Mouse (Mus musculus): ENCODE results near the gene Gm45208. TPM values are rescaled to one million over a fixed set of nuclear protein-coding genes. Genes with fewer than 3 reads are reported as not detected.

The Gm45208 gene
- polyA plus RNA-seq, 1 experiment from 2014 or later, result 0.66 TPM

GRCm38 (mm10) chrX:7762921-7763197 lies 40.8 kb downstream of the Gm45208 start:
- H3K9ac ChIP-seq, result peak overlapping the region; percentile 63
- no peaks in the 10 kb centered on the region for H3K9me3 ChIP-seq
- H3K4me1 ChIP-seq, result peaks cover 19% of the 10 kb centered on the region
- peak overlapping the region; percentile 62 for H3K4me3 ChIP-seq (replicated peaks)
- H3K27ac ChIP-seq, result peak overlapping the region; percentile 46; the same call in 1 of the 2 replicates
- H3K4me2 ChIP-seq, result peak overlapping the region; percentile 67
- no peak for ATAC-seq (ENCODE audit: low FRiP score)
- H3K27me3 ChIP-seq, result no peaks in the 10 kb centered on the region
- 23% methylated on average over 21 of the region's 21 CpGs for WGBS
- H3K36me3 ChIP-seq (replicated peaks), result peaks cover 7% of the 10 kb centered on the region

- H3K9me3 ChIP-seq, result no peaks in the 10 kb centered on the region
- no peaks in the 10 kb centered on the region for H3K27me3 ChIP-seq
- no peak for ATAC-seq (ENCODE audit: low FRiP score)
- H3K4me2 ChIP-seq, result peak overlapping the region; percentile 67
- peaks cover 11% of the 10 kb centered on the region for H3K36me3 ChIP-seq (replicated peaks)
- 15% methylated on average over 22 of the region's 22 CpGs for WGBS
- H3K4me1 ChIP-seq, result peaks cover 19% of the 10 kb centered on the region
- no peak overlapping the region for H3K27ac ChIP-seq
- H3K9ac ChIP-seq, result peak overlapping the region; percentile 63
- H3K4me3 ChIP-seq (replicated peaks), result peak overlapping the region; percentile 62
Measured at GRCm38 (mm10) chrX:7763631-7764393, 41.8 kb downstream of the Gm45208 start.

- peaks cover 19% of the 10 kb centered on the region for H3K4me1 ChIP-seq
- no peak overlapping the region for H3K27ac ChIP-seq
- 17% methylated on average over 9 of the region's 9 CpGs for WGBS
- ATAC-seq (ENCODE audit: low FRiP score), result no peak
- H3K9ac ChIP-seq, result peak overlapping the region; percentile 63; the same call in 1 of the 2 replicates
- H3K4me2 ChIP-seq, result peak overlapping the region; percentile 67
- H3K9me3 ChIP-seq, result no peaks in the 10 kb centered on the region
- H3K27me3 ChIP-seq, result no peaks in the 10 kb centered on the region
- peaks cover 14% of the 10 kb centered on the region for H3K36me3 ChIP-seq (replicated peaks)
- peak overlapping the region; percentile 62 for H3K4me3 ChIP-seq (replicated peaks)
Measured at GRCm38 (mm10) chrX:7764657-7765280, 42.7 kb downstream of the Gm45208 start.

GRCm38 (mm10) chrX:7765281-7765670 lies 43.2 kb downstream of the Gm45208 start:
- H3K4me1 ChIP-seq, result peaks cover 19% of the 10 kb centered on the region
- H3K27ac ChIP-seq, result no peak overlapping the region
- no peaks in the 10 kb centered on the region for H3K9me3 ChIP-seq
- H3K36me3 ChIP-seq (replicated peaks), result peaks cover 18% of the 10 kb centered on the region
- no peak for ATAC-seq (ENCODE audit: low FRiP score)
- H3K4me2 ChIP-seq, result peak overlapping the region; percentile 67
- peak overlapping the region; percentile 62 for H3K4me3 ChIP-seq (replicated peaks)
- H3K9ac ChIP-seq, result 0 out of 2 replicates have a peak overlapping the region, but pooled peaks have one; percentile 63
- 24% methylated on average over 12 of the region's 13 CpGs for WGBS
- no peaks in the 10 kb centered on the region for H3K27me3 ChIP-seq

DNA sequence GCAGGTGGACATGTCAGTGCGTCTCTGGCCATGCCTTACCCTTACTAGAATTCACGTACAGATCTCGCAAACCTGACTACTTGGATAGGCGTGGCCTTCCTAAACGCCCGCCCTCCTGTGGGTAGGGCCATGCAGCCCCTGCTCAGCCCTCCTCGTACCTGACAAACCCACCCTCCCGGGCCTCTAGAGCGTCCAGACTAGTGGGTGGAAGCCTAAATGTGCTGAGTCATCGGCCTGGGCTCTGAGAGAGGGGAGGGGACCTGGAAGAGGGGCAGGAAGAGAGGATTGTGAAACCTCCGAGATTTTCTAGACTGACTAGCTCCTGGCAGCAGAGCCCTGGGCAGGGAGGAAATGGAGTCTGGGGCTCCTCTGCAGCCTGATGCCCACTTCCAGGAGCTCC lies 43.7 kb downstream of the Gm45208 start:
- Histone ChIP-seq H3K4me3 (replicated peaks) (peak overlapping the region; percentile 62), H3K36me3 (replicated peaks) (peaks cover 23% of the 10 kb centered on the region), H3K4me1 (peaks cover 19% of the 10 kb centered on the region), H3K27ac (no peak overlapping the region), H3K4me2 (peak overlapping the region; percentile 67), H3K9ac (0 out of 2 replicates have a peak overlapping the region, but pooled peaks have one; percentile 63), H3K27me3 (no peaks in the 10 kb centered on the region), H3K9me3 (no peaks in the 10 kb centered on the region)
- WGBS, result 24% methylated on average over 11 of the region's 11 CpGs
- ATAC-seq (ENCODE audit: low FRiP score), result no peak

DNA sequence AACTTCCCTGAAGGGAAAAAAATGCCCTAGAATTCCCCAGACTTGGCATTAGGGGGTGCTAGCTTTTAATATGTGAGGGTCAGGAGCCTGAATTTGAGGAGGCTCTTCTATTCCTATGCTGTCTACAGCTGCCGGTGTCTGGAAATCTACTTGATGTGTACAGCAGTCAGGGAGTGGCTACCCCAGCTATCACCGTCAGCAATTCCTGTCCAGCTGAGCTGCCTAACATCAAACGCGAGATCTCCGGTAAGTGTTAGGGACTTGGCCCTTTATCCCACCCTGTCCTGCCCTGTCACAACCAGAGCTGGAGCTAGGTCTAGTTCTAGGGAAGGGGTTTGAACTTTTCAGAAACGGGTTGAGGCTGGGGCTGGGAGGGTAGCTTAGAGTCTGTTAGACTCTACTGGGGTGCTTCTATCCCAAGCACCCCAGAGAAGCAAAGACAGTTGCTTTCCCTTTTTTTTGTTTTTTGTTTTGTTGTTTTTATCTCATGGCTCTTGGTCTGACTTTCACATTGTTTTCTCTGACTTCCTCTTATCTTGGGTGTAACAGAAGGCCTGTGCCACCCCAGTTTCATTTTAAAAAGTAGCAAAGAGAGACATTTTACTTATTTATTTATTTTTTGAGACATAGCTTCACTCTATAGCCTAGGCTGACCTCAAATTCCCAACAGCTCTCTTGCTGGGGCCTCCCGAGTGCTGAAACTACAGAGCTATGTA lies 47.4 kb downstream of the Gm45208 start:
- Histone ChIP-seq H3K4me2 (no peak overlapping the region), H3K36me3 (replicated peaks) (peaks cover 25% of the 10 kb centered on the region), H3K9me3 (no peaks in the 10 kb centered on the region), H3K27ac (no peak overlapping the region), H3K4me1 (peaks cover 14% of the 10 kb centered on the region), H3K27me3 (no peaks in the 10 kb centered on the region), H3K4me3 (replicated peaks) (no peak overlapping the region), H3K9ac (no peak overlapping the region)
- no peak for ATAC-seq (ENCODE audit: low FRiP score)
- 90% methylated on average over 7 of the region's 7 CpGs for WGBS

GRCm38 (mm10) chrX:7772766-7773165 lies 50.7 kb downstream of the Gm45208 start:
- H3K27me3 ChIP-seq, result no peaks in the 10 kb centered on the region
- ATAC-seq (ENCODE audit: low FRiP score), result no peak
- H3K27ac ChIP-seq, result no peak overlapping the region
- no peak overlapping the region for H3K4me3 ChIP-seq (replicated peaks)
- H3K9ac ChIP-seq, result no peak overlapping the region
- H3K36me3 ChIP-seq (replicated peaks), result peaks cover 18% of the 10 kb centered on the region
- no peaks in the 10 kb centered on the region for H3K4me1 ChIP-seq
- no peaks in the 10 kb centered on the region for H3K9me3 ChIP-seq
- WGBS, result 49% methylated on average over 2 of the region's 2 CpGs
- H3K4me2 ChIP-seq, result no peak overlapping the region

- no peak for ATAC-seq (ENCODE audit: low FRiP score)
- H3K9ac ChIP-seq, result no peak overlapping the region
- H3K4me3 ChIP-seq (replicated peaks), result no peak overlapping the region
- H3K27ac ChIP-seq, result no peak overlapping the region
- H3K9me3 ChIP-seq, result no peaks in the 10 kb centered on the region
- no peaks in the 10 kb centered on the region for H3K4me1 ChIP-seq
- peaks cover 3% of the 10 kb centered on the region for H3K36me3 ChIP-seq (replicated peaks)
- H3K27me3 ChIP-seq, result no peaks in the 10 kb centered on the region
- H3K4me2 ChIP-seq, result no peak overlapping the region
- WGBS, result 72% methylated on average over 9 of the region's 9 CpGs
Measured at GRCm38 (mm10) chrX:7775501-7776205, 53.6 kb downstream of the Gm45208 start.

DNA sequence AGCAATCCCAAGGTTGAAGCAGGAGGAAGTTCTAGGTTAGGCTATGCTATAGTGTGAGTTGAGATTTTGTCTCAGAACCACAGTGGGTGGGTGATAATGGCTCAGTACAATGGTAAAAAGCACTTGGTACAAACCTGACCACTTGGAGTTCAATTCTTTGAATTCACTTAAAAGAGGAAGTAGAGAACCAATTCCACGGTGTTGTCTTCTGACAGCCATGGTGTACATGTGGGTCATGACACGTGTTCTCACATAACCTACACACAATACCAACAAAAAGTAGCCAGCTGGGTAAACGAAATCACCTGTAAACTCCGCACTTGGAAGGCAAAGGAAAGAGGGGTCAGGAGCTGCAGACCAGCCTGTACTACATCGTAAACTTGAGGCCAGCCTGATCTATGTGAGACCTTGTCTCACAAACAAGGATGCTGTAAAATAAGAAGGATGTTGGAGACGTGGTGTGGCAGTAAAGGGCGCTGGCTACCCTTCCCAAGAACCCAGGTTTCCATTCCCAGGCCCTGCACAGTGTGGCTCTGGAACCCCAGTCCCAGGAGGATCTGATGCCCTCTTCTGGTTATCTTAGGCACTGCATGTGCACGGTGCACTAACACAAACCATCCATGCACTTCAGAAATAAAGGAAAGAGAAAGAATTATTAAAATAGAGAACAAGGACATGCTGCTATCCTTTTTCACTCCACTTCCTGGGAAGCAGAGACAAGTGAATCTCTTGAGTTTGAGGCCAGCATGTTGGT lies 54.5 kb downstream of the Gm45208 start:
- Histone ChIP-seq H3K4me2 (no peak overlapping the region), H3K27me3 (no peaks in the 10 kb centered on the region), H3K4me3 (replicated peaks) (no peak overlapping the region), H3K36me3 (replicated peaks) (no peaks in the 10 kb centered on the region; the same call in none of the 2 replicates), H3K9me3 (no peaks in the 10 kb centered on the region), H3K4me1 (no peaks in the 10 kb centered on the region), H3K27ac (no peak overlapping the region), H3K9ac (no peak overlapping the region)
- ATAC-seq (ENCODE audit: low FRiP score), result peak; percentile 64; the same call in 1 of the 2 replicates
- 49% methylated on average over 8 of the region's 8 CpGs for WGBS

DNA sequence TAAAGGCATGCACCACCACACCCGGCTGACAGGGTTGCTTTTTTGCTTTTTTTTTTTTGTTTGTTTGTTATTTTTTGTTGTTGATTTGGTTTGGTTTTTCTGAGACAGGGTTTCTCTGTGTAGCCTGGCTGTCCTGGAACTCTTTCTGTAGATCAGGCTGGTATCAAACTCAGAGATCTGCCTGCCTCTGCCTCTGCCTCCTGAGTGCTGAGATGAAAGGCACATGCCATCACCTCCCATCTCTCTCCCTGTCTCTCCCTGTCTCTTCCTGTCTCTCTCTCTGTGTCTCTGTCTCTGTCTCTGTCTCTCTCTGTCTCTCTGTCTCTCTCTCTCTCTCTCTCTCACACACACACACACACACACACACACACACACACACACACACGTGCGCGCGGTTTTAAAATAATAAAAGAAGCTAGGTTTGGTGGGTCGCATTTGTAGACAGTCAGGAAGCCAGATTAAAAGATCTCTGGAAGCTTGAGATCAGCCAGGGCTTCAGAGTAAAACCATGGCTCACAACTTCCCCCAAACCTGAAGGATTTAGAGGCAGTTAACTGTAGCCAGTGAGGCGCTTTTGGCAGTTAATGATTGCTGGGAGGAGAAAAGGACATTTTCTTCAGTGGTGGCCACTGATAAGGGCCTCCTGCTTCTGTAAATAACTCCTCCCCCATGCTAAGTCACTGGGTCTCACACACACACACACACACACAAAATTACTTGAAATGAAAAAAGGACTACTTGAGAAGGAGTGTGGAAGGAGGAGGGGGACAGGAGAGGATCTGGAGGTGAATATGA lies 56.6 kb downstream of the Gm45208 start:
- no peak overlapping the region for H3K27ac ChIP-seq
- H3K9ac ChIP-seq, result no peak overlapping the region
- no peaks in the 10 kb centered on the region for H3K9me3 ChIP-seq
- no peaks in the 10 kb centered on the region for H3K27me3 ChIP-seq
- ATAC-seq (ENCODE audit: low FRiP score), result no peak
- H3K36me3 ChIP-seq (replicated peaks), result no peaks in the 10 kb centered on the region; the same call in none of the 2 replicates
- 75% methylated on average over 7 of the region's 7 CpGs for WGBS
- no peaks in the 10 kb centered on the region for H3K4me1 ChIP-seq
- no peak overlapping the region for H3K4me3 ChIP-seq (replicated peaks)
- H3K4me2 ChIP-seq, result no peak overlapping the region

GRCm38 (mm10) chrX:7779294-7779693 lies 57.2 kb downstream of the Gm45208 start:
- H3K9me3 ChIP-seq, result no peaks in the 10 kb centered on the region
- H3K27me3 ChIP-seq, result no peaks in the 10 kb centered on the region
- H3K4me3 ChIP-seq (replicated peaks), result no peak overlapping the region
- ATAC-seq (ENCODE audit: low FRiP score), result no peak
- H3K36me3 ChIP-seq (replicated peaks), result no peaks in the 10 kb centered on the region; the same call in none of the 2 replicates
- H3K4me2 ChIP-seq, result no peak overlapping the region
- H3K4me1 ChIP-seq, result no peaks in the 10 kb centered on the region
- H3K9ac ChIP-seq, result no peak overlapping the region
- H3K27ac ChIP-seq, result no peak overlapping the region
- WGBS, result 20% methylated on average over 3 of the region's 3 CpGs

Data from forebrain, embryonic 12.5 days (tissue).